Mouse (Mus musculus) mouse trophoblast stem cell (cell line): ENCODE data around the gene Inhbe.

Experiments
- in situ Hi-C, 2 experiments: fragments of 300-500 bp; cut with MseI, MboI; formaldehyde crosslinking; loops; 2 replicates in 1 of 2; 3 replicates in 1 of 2; pipeline ENCODE4 v1.15.1; 2025

Inhbe gene

DNA sequence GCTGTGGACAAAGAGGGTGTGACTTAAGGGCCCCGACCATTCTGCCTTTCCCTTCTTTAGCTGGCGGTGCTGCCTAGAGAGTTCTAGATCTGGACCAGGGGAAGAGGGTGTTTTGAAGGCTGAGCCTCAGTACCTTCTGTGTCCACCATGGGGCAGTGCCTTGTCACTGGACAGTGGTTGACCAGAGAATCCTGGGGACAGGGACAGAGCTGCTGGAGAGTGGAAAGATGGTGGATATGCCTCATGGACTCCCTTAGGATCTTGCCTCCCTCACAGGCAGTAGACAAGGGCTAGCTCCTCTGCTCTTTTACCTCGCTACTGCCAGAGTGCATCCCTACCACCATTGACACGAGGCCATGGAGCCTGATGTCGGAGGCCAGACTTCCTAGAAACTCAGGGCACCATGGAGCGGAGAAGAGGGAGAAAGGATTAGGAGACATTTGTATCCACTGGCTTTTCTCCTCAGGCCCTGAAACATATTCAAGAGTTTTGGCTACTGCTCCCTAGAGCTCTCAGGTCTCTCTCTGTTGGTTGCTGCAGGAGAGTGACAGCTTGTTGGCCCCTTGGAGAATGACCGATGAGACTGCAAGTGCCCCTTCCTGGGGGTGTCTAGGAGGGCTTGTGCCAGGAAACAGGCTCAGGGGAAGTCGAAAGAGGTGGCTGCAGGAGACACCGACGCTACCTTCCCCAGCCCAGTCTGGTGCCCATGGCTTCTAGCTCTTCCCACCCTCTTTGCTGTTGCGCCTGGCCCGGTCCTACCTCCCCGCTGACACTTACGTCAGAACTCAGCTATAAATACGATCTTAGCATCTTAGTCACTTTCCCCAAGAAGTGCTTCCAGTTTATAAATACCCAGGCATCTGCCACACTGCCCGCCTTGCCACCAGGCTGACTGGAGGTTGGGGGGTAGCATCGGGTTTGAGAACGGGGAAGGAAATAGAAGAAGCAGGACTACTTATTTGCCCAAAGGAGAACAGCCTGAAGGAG, at the start of gene Inhbe:
Gene Inhbe (minus strand): TSS at position 503 of the 987 bp plus-strand sequence.
- in situ Hi-C loops: no loop called here

GRCm38 (mm10) chr10:127391774-127392173, 37.6 kb upstream of the Inhbe start:
- in situ Hi-C loops: no loop called here

GRCm38 (mm10) chr10:127381743-127382134, 27.5 kb upstream of the Inhbe start:
- in situ Hi-C loops: no loop called here

GRCm38 (mm10) chr10:127380767-127381742, 26.8 kb upstream of the Inhbe start:
- in situ Hi-C loops: no loop called here

- in situ Hi-C loops: no loop called here
These were observed 26.1 kb upstream of the Inhbe start, which contains the start of gene R3hdm2 for GRCm38 (mm10) chr10:127380251-127380691. R3hdm2 (plus strand) TSS chr10:127380327.

DNA sequence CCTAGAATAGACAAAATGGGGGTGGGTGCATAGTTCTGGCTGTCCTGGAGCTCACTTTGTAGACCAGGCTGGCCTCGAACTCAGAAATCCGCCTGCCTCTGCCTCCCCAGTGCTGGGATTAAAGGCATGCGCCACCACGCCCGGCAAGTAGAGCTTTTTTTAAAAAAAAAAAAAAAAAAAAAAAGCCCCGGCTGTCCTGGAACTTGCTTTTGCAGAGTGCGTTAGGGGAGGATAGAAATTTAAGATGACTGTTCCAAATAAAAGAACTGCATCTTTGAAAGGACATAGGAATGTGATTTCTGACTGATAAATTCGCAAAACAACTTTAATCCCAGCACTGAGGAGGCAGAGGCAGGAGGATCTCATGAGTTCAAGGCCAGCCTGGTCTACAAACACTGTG, 25.4 kb upstream of the Inhbe start:
- in situ Hi-C loops: no loop called here

GRCm38 (mm10) chr10:127377700-127378099, 23.5 kb upstream of the Inhbe start:
- in situ Hi-C loops: no loop called here

DNA sequence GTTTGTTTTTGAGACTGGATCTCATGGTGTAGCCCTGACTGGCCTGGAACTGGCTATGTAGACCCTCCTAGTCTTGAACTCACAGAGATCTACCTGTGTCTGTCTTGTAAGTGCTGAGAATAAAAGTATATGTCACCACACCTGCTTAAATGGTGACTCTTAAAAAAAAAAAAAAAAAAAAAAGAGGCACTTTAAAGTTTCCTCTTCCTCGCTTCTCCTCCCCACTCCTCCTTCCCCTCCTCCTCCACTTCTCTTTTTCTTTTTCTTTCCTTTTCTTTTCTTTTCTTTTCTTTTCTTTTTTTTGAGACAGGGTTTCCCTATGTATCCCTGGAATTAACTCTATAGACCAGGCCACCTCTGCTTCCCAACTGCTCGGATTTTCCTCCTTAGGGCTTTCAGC, 16.8 kb upstream of the Inhbe start:
- in situ Hi-C loops: no loop called here

GRCm38 (mm10) chr10:127369834-127370820, 15.9 kb upstream of the Inhbe start, which contains the start of gene Inhbc:
Inhbc (minus strand) TSS chr10:127370431.
- in situ Hi-C loops: no loop called here

DNA sequence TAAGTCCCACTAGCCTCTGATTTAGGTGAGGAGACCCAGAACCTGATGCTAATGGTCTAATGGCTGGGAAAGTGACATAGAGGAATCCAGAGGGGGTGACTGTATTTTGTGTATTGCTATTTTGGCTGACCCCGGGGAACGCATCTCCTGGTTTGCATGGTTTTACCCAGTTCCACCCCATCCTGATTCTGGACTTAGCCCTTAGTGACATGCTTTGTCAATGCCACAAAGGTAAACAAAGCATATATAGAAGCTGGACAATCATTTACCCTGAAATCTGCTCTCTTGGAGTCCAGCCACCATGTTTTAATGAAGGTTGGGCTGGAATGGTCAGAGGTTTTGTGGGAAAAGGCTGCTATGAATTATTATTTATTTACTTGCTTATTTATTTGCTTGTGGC, 14.1 kb upstream of the Inhbe start:
- in situ Hi-C loops: no loop called here

- in situ Hi-C loops: no loop called here
These were observed 12.9 kb upstream of the Inhbe start for GRCm38 (mm10) chr10:127367116-127367515.

GRCm38 (mm10) chr10:127360714-127361113, 6.5 kb upstream of the Inhbe start:
- in situ Hi-C loops: no loop called here

DNA sequence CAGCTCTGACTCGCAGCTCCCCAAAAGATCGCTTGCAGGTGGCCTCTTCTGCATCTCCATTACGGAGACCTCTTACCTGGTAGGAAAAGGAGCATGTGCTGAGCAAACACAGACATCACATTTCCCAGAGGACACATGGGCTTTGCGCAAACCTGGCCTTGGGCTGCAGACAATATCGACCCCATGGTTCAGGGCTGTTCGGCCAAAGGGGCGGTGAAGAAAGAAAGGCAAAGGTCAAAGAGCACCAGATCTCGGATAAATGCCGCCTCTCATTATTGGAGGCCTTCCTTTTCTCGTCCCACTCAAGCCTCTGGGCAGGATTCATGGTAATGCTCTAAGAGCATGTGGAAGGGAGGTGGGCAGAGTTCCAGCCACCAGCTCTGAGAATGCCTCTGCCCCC, 1.1 kb upstream of the Inhbe start:
- in situ Hi-C loops: no loop called here

GRCm38 (mm10) chr10:127352766-127353165, 1.4 kb downstream of the Inhbe start:
- in situ Hi-C loops: no loop called here

GRCm38 (mm10) chr10:127352187-127352586, 2.0 kb downstream of the Inhbe start:
- in situ Hi-C loops: no loop called here

DNA sequence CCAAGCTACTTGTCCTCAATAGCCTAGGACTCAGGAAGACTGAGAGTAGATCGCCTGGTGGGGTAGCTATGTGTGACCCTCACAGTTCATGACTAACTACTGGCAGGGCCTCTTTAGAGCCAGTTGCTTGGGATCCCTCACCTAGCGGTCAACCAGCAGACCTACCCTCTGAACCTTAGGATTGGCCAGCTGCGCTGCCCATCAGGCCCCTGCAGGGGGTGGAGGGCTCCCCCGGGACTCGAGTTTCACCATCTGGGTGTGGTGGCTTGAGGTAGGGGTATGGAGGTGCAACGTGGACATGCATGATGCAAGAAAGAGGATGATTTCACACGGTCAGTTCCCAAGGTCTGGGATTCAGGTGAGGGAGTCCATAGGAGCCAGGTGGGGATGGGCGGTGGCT, 2.5 kb downstream of the Inhbe start:
- in situ Hi-C loops: no loop called here

GRCm38 (mm10) chr10:127351285-127351595, 3.0 kb downstream of the Inhbe start:
- in situ Hi-C loops: no loop called here

DNA sequence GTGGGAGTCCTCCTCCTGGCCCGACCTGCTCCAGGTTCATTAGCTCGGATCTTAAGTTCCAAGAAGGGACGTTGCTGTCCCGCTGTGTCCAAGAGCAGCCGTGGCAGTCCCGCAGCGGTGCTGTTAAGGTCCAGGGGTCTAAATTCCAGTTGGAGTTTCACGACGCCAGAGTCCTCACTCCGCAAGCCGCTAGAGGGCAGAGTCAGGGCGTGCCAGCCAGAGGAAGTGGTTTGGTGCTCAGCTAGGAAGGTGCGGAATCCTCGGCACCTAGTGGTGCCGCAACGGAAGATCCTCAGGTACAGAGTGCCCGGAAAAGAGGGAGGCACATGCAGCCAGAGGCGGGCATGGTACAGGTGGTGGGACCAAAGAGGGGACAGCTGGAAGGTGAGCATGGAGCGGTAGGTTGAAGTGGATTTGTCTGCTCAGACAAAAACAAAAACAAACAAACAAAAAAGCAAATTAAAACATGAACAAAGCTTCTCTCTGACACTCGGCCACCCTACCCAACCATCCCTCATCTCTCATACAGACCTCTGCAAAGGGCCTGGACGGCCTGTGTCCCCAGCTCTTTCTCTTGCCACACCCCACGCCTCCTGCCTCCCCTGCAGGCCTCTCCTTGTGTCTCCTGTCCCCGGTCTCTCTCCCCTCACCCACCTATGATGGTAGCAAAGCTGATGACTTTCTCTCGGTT, 3.5 kb downstream of the Inhbe start:
- in situ Hi-C loops: no loop called here

- in situ Hi-C loops: no loop called here
These were observed 4.4 kb downstream of the Inhbe start for GRCm38 (mm10) chr10:127349810-127350209.

DNA sequence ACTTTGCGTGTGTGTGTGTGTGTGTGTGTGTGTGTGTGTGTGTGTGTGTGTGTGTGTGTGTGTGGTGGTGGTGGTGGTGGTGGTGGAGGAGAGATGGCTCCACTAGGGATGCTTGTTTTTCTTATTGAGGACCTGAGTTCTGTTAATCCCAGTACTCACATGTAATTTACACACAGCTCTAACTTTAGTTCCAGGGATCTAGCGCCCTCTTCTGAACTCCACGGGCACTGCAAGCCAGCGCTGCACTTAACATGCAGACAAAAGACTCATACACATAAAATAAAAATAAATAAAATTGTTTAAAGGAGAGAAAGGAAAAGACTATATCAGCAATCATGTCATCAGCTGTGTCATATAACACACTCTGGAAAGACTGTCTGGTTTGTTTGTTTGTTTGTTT, 5.3 kb downstream of the Inhbe start:
- in situ Hi-C loops: no loop called here
